Mouse (Mus musculus) intestine, embryonic 15.5 days (tissue): ENCODE measurements around the gene Ctnnbip1. TPM values are rescaled to one million over a fixed set of nuclear protein-coding genes. Genes with fewer than 3 reads are reported as not detected.
A peak's percentile ranks its signal among the peaks of the same experiment; 100 is the strongest.

ENCODE experiments used
- ATAC-seq: fragments of 200-750 bp; cut with Nextera tagmentation; 2 replicates; pipeline ENCODE4 v1.8.0; 2017; ENCODE audit warnings: moderate TSS enrichment, moderate library complexity
- H3K27ac ChIP-seq: fragments of 300-500 bp; sonication (generic); 2 replicates; pipeline ENCODE4 v1.5.1; 2015; ENCODE audit warnings: mild to moderate bottlenecking, inconsistent platforms
- H3K27me3 ChIP-seq: fragments of 300-500 bp; sonication (generic); replicated peaks from 2 replicates; pipeline ENCODE4 v1.6.1; 2015; ENCODE audit warnings: inconsistent platforms
- H3K36me3 ChIP-seq: fragments of 300-500 bp; sonication (generic); 2 replicates; pipeline ENCODE4 v1.6.1; 2015; ENCODE audit warnings: inconsistent platforms
- H3K4me1 ChIP-seq: fragments of 300-500 bp; sonication (generic); replicated peaks from 2 replicates; pipeline ENCODE4 v1.6.1; 2015; ENCODE audit warnings: inconsistent platforms
- H3K4me2 ChIP-seq: fragments of 300-500 bp; sonication (generic); replicated peaks from 2 replicates; pipeline ENCODE4 v1.6.1; 2015; ENCODE audit warnings: mild to moderate bottlenecking, inconsistent platforms
- H3K4me3 ChIP-seq: fragments of 300-500 bp; sonication (generic); replicated peaks from 2 replicates; pipeline ENCODE4 v1.5.1; 2015; ENCODE audit warnings: inconsistent platforms
- H3K9ac ChIP-seq: fragments of 300-500 bp; sonication (generic); 2 replicates; pipeline ENCODE4 v1.6.1; 2015; ENCODE audit warnings: inconsistent platforms
- H3K9me3 ChIP-seq: fragments of 300-500 bp; sonication (generic); 2 replicates; pipeline ENCODE4 v1.6.1; 2016; ENCODE audit warnings: inconsistent platforms
- WGBS: fragments of 180-500 bp; shearing (Covaris S2); methylation state at CpG from one replicate; pipeline ENCODE4 v1.1.7; 2015; 5-methylcytosine and 5-hydroxymethylcytosine counted together
- polyA plus RNA-seq: library from polyadenylated mRNA; unstranded; fragments of >200 nt; fragmentation: Nextera tagmentation; extraction: Ambion mirVana; gene quantifications from 2 replicates; pipeline ENCODE4 v1.2.1, GENCODE M21; 2015

Ctnnbip1 gene
- polyA plus RNA-seq, 1 experiment from 2014 or later = 43.8 TPM

DNA sequence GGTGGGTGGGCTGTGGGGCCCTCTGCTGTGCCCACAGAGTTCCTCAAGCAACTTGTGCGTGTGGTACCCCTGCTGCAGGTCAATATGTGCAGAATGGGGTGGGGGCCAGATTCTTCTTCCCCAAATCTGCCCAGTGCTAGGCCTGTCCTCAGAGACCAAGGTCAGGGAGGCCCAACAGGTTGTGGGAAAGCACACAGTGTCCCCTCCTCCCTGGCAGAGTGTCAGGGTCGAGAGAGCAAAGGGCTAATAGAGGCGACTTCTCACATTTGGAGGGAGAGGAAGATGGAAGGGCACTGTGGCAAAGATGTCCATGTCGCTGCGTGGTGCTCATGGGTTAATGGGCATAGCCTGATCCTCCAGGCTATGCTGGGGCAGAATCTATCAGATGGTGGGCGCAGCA, 7.8 kb downstream of the Ctnnbip1 start:
- H3K36me3 ChIP-seq = no peaks in the 10 kb centered on the region
- H3K4me2 ChIP-seq = no peak overlapping the region
- 65% methylated on average over 6 of the region's 6 CpGs for WGBS
- H3K4me3 ChIP-seq = no peak overlapping the region
- no peaks in the 10 kb centered on the region for H3K27me3 ChIP-seq
- no peak overlapping the region for H3K27ac ChIP-seq
- ATAC-seq = no peak
- H3K4me1 ChIP-seq = peaks cover 24% of the 10 kb centered on the region
- no peak overlapping the region for H3K9ac ChIP-seq
- no peaks in the 10 kb centered on the region for H3K9me3 ChIP-seq

DNA sequence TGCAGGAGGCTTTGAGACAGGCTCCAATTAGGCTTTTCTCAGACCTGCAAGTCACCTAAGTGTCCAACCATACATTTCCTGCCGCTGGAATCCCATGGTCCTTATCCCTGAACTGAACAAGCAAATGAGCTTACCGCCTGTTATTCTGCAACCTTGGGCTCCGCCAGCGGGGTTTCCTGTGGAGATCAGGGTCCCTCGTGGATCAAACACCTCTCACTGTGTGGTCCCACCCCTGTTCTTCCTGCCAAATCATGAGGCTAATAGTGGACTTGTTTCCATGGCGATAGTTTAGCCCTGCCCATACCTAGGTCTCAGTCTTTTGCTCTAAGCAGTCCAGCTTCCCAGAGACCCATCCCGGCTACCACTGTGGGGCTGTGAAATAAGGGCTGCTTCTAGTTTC, 8.3 kb downstream of the Ctnnbip1 start:
- Histone ChIP-seq H3K27me3 (no peaks in the 10 kb centered on the region), H3K4me2 (no peak overlapping the region), H3K4me1 (peaks cover 19% of the 10 kb centered on the region), H3K4me3 (no peak overlapping the region), H3K27ac (no peak overlapping the region), H3K36me3 (no peaks in the 10 kb centered on the region), H3K9ac (no peak overlapping the region), H3K9me3 (no peaks in the 10 kb centered on the region)
- peak; percentile 41; the same call in 1 of the 2 replicates for ATAC-seq
- WGBS = 34% methylated on average over 7 of the region's 7 CpGs

DNA sequence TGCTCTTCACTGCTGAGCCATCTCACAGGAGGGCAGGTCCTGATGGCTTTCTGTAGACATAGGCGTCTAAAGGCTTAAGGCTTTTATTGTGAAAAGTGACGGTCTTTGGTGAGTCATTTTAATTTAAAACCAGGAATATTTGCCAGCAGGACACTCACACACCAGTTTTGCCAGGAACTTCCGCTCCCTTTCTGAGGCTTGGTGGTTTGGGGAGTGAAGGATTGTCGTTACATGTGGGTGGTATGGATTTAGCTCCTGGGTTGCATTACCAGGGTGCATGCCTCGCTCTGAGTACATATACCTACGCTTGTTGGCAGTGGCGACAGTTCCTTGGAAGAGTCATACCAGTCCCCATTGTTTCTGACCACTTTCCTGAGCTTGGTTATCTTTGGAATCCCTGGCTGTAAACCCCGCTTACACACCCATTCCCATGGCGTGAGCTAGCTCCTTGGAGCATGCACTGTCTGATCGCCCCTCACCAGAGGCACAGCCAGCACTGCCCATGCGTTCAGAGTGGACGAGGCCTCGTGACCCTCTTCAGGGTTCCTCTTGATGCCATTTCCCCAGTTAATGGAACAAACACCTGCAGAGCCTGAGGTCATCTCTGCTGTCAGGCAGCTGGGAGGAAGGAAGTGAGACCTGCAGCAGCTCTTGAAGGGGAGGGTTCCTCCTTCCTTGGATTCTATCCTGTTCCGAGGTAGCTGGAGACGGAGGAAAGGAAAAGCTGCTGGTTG, 9.8 kb downstream of the Ctnnbip1 start:
- no peak overlapping the region for H3K4me2 ChIP-seq
- H3K9me3 ChIP-seq = no peaks in the 10 kb centered on the region
- peak; percentile 52 for ATAC-seq
- H3K4me3 ChIP-seq = no peak overlapping the region
- no peaks in the 10 kb centered on the region for H3K36me3 ChIP-seq
- H3K27me3 ChIP-seq = no peaks in the 10 kb centered on the region
- 69% methylated on average over 15 of the region's 15 CpGs for WGBS
- H3K27ac ChIP-seq = no peak overlapping the region
- H3K4me1 ChIP-seq = peaks cover 17% of the 10 kb centered on the region
- H3K9ac ChIP-seq = no peak overlapping the region

DNA sequence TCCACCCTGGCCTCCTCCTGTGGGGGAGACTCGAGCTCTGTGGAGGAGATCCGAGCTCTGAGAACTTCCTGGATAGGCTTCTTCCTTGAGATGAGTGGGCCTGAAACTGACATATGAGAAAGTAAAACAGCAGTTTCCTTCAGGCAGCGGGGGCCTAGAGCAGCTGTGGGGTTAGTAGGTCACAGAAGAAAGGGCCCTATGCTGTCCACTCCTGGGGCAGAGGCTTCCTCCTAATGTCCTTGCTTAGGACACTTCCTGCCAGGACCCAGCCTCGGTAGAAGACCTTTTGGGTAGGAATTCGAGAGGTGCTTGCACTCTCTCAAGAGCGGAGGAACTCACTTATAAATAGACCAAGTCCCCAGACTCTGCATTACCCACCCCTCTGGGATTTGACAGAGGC, 11.7 kb downstream of the Ctnnbip1 start:
- H3K36me3 ChIP-seq = no peaks in the 10 kb centered on the region
- H3K4me3 ChIP-seq = no peak overlapping the region
- no peak for ATAC-seq
- H3K4me1 ChIP-seq = peaks cover 16% of the 10 kb centered on the region
- no peak overlapping the region for H3K9ac ChIP-seq
- H3K9me3 ChIP-seq = no peaks in the 10 kb centered on the region
- no peaks in the 10 kb centered on the region for H3K27me3 ChIP-seq
- no peak overlapping the region for H3K4me2 ChIP-seq
- WGBS = 53% methylated on average over 6 of the region's 6 CpGs
- H3K27ac ChIP-seq = no peak overlapping the region

DNA sequence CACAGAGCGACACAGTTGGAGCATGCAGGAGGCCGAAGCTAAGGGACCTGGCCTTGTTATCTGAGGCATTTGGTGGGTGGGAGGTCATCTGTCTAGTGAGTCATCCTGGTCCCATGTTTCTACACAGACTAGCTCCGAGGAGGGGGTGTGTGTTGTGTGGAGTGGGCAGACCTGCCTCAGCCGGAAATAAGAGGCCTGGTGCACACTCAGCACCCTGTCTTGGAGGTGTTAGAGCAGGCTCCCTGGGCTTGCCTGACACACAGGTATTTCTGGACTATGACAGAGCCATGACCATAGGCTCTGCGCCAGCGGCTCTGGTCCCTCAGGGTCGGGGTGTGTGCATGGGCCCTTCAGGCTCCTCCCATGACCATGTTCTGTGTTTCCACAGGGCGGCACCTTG, 21.4 kb downstream of the Ctnnbip1 start:
- 63% methylated on average over 8 of the region's 8 CpGs for WGBS
- Histone ChIP-seq H3K27me3 (no peaks in the 10 kb centered on the region), H3K36me3 (no peaks in the 10 kb centered on the region), H3K9ac (no peak overlapping the region), H3K27ac (no peak overlapping the region), H3K4me3 (no peak overlapping the region), H3K9me3 (no peaks in the 10 kb centered on the region), H3K4me1 (no peaks in the 10 kb centered on the region), H3K4me2 (no peak overlapping the region)
- ATAC-seq = peak; percentile 68

DNA sequence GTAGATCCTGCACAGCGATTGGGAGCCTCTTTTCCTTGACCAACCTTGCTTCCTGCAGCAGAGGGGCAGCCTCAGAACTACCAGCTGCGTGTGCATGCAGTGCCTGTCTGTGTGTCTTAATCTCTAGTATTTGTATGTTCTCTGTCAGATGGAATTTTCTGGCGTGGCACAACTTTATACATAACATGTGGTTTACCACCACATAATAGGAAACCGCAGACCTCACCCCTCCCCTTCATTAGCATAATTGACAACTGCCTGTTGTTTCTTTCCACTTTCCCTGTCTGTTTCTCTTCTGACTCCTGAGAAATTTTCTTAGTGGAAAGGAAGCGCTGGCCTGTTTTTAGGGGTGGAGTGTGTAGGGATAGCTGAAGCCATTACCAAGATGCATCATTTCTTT, 23.9 kb downstream of the Ctnnbip1 start:
- Histone ChIP-seq H3K27ac (no peak overlapping the region), H3K9ac (no peak overlapping the region), H3K4me1 (no peaks in the 10 kb centered on the region), H3K9me3 (no peaks in the 10 kb centered on the region), H3K36me3 (0 out of 2 replicates have a peak, but pooled peaks cover 10% of the 10 kb centered on the region), H3K4me2 (no peak overlapping the region), H3K4me3 (no peak overlapping the region), H3K27me3 (no peaks in the 10 kb centered on the region)
- no peak for ATAC-seq
- WGBS = 67% methylated on average over 5 of the region's 5 CpGs

DNA sequence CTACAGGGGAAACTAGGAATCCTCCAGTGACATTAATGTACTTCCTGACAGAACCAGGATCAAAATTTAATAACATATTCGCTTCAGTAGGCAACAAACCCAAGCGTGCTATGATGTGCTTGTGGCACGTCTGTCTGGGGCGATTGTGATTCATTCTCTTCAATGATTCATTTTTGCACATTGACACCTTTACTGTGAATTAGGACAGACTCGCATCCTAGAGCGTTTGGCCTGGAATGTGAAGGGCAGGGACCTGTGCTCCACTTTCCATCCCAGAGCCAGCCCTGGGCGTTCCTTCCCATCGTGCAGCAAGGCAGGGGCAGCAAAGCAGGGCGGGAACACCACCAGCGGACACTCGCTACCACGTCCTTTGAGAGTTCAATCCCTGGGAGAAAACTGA, 24.4 kb downstream of the Ctnnbip1 start:
- H3K4me1 ChIP-seq = no peaks in the 10 kb centered on the region
- H3K4me2 ChIP-seq = no peak overlapping the region
- H3K4me3 ChIP-seq = no peak overlapping the region
- 86% methylated on average over 12 of the region's 12 CpGs for WGBS
- no peaks in the 10 kb centered on the region for H3K27me3 ChIP-seq
- H3K27ac ChIP-seq = no peak overlapping the region
- 0 out of 2 replicates have a peak, but pooled peaks cover 10% of the 10 kb centered on the region for H3K36me3 ChIP-seq
- H3K9me3 ChIP-seq = no peaks in the 10 kb centered on the region
- H3K9ac ChIP-seq = no peak overlapping the region
- no peak for ATAC-seq

DNA sequence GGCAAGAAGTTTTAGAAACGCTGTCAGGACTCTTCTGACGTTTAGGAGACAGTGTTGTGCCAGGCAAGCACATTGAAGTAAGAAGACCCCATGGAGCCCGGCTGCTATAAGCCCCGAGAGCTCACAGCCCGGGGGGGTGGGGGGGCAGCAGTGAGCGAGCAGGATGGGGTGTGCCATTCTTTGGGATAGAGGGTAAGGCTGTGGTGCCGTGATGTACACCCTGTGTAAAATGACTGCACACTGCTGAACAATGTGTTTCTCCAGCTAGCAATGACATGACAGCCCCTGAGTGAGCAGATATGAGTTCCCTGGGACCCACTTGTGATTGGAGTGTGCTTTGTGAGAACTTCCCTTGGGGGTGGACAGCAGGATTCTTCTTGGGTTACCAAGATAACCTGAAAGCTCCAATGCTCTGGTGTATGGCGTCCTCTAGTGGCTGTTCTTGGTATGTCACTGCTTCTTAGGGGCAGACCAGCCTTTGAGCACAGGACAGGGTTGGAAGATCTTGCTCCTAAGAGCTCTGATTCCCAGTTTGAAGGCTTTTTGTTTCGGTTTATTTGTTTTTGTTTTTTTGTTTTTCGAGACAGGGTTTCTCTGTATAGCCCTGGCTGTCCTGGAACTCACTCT, 25.0 kb downstream of the Ctnnbip1 start:
- Histone ChIP-seq H3K36me3 (0 out of 2 replicates have a peak, but pooled peaks cover 10% of the 10 kb centered on the region), H3K4me3 (no peak overlapping the region), H3K4me2 (no peak overlapping the region), H3K9ac (no peak overlapping the region), H3K27me3 (no peaks in the 10 kb centered on the region), H3K4me1 (no peaks in the 10 kb centered on the region), H3K27ac (no peak overlapping the region), H3K9me3 (no peaks in the 10 kb centered on the region)
- 51% methylated on average over 10 of the region's 10 CpGs for WGBS
- no peak for ATAC-seq

DNA sequence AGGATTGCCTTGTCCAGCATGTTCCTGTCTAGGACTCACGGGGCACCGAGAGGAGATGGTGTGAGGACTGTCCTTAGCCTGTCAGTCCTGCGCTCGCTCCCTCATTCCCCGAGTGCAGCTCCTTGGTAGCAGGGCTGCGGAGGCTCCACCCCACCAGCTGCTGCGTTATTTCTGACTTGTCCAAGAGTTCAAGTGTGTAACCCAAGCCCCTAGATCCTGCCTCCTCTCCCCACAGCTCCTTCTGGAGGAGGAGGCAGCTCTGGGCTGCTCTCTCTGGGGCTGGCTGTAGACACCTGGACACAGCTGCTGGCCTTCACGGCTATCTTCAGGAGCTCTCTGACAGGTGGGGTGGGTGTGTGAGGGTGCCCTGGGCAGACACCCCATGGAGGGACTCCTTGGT, 26.9 kb downstream of the Ctnnbip1 start:
- H3K4me1 ChIP-seq = no peaks in the 10 kb centered on the region
- H3K4me2 ChIP-seq = no peak overlapping the region
- no peak for ATAC-seq
- H3K36me3 ChIP-seq = 0 out of 2 replicates have a peak, but pooled peaks cover 12% of the 10 kb centered on the region
- H3K9me3 ChIP-seq = no peaks in the 10 kb centered on the region
- H3K27me3 ChIP-seq = no peaks in the 10 kb centered on the region
- no peak overlapping the region for H3K27ac ChIP-seq
- 74% methylated on average over 8 of the region's 8 CpGs for WGBS
- H3K9ac ChIP-seq = no peak overlapping the region
- H3K4me3 ChIP-seq = no peak overlapping the region

DNA sequence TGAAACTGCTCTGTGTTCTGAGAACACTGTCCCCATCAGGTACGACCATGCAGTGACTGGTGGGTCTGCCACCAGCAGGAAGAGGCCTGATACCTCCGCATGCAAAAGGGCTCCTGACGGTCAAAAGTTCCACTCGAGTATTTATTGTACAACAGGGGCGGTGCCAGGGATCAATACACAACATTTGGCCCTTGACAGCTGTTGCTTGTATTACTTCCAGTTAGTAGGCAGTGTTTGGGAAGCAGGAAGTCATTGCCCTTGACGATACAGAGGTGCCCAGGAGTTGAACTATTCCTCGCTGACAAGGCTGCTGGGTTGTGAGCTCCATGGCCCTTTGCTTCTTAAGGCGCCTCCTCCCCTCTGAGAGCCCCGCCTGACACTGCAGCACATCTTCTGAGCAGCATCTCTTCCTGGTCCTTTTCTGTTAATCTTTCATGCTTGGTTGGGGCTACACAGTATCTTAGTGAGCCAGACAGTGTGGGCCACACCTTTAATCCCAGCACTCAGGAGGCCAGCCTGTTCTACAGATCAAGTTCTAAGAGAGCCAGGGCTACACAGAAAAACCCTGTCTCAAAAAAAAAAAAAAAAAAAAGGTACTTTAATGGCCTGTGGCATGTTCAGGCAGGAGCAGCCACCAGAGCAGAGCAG, 28.9 kb downstream of the Ctnnbip1 start:
- Histone ChIP-seq H3K36me3 (0 out of 2 replicates have a peak, but pooled peaks cover 12% of the 10 kb centered on the region), H3K4me2 (no peak overlapping the region), H3K4me3 (no peak overlapping the region), H3K27ac (no peak overlapping the region), H3K9ac (no peak overlapping the region), H3K9me3 (no peaks in the 10 kb centered on the region), H3K27me3 (no peaks in the 10 kb centered on the region), H3K4me1 (no peaks in the 10 kb centered on the region)
- 81% methylated on average over 9 of the region's 9 CpGs for WGBS
- no peak for ATAC-seq

DNA sequence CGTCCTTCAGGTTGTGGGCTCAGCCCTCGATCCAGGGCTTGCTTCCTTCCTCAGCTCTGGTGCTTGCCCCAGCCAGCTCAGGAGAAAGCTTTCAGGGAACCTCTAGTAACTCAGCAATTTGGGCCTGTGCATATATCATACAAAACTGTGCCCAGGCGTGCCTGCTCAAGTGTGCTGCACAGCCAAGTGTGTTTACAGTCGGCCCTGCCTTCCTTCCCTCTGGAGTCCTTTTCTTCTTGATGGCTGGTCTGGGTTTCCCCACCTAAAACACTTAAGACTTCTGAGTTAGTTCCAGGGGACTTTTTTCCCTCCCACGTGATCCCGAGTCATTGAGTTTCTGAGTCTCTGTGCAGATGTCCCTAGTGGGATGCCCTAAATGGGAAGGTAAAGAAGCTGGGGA, 29.5 kb downstream of the Ctnnbip1 start:
- Histone ChIP-seq H3K36me3 (0 out of 2 replicates have a peak, but pooled peaks cover 12% of the 10 kb centered on the region), H3K27ac (no peak overlapping the region), H3K4me2 (no peak overlapping the region), H3K4me3 (no peak overlapping the region), H3K4me1 (no peaks in the 10 kb centered on the region), H3K9me3 (no peaks in the 10 kb centered on the region), H3K27me3 (no peaks in the 10 kb centered on the region), H3K9ac (no peak overlapping the region)
- no peak for ATAC-seq
- 77% methylated on average over 6 of the region's 6 CpGs for WGBS

DNA sequence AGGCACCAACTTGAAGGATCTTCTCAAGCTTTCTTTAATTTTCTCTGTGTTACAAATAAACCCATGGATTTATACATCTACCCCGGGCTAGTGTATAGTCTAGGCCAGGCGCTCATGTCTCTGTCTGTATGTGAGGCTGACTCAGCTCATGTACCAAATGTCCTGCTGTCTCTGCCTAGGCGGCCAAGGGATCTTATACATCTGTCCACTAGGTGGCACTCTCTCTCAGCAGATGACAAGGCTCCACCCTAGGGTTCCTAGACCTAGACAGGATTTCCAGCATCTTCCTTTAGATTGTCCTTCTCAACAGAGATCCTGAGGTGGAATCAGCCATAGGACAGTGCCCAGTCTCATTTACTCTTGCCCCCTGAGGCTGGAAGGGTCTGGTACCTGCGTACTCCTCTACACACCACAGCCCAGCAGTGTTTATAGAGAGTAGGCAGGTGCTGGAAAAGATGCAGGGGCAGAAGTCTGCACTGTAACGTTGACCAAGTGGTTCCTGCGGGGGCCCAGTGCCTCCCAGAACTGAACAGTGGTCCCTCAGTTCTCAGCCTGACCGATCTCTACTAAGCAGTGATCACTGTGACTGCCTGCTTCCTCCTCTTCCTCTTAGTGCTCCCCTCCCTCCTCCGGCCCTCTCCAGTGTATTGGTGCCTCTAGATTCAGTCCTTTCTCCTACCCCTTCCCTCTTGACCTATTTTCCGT, 31.3 kb downstream of the Ctnnbip1 start:
- no peak overlapping the region for H3K4me2 ChIP-seq
- no peaks in the 10 kb centered on the region for H3K9me3 ChIP-seq
- no peak overlapping the region for H3K27ac ChIP-seq
- H3K4me3 ChIP-seq = no peak overlapping the region
- 61% methylated on average over 9 of the region's 9 CpGs for WGBS
- peak; percentile 83 for ATAC-seq
- H3K9ac ChIP-seq = no peak overlapping the region
- H3K27me3 ChIP-seq = no peaks in the 10 kb centered on the region
- H3K36me3 ChIP-seq = 0 out of 2 replicates have a peak, but pooled peaks cover 12% of the 10 kb centered on the region
- no peaks in the 10 kb centered on the region for H3K4me1 ChIP-seq
